Mouse (Mus musculus): ENCODE data around the gene Ticam1.

GRCm38 (mm10) chr17:56300186-56300585 lies 23.6 kb upstream of the Ticam1 start, which contains the start of gene Arrdc5:
- TF ChIP-seq POLR2AphosphoS2 (IDR thresholded peaks at IDR 0.05; ENCODE audit: low read depth, low read length) (no peak), IRF4 (IDR thresholded peaks at IDR 0.05; ENCODE audit: low read depth, low read length) (no peak), SIN3A (IDR thresholded peaks at IDR 0.05; ENCODE audit: low read length) (no peak), POLR2A (IDR thresholded peaks at IDR 0.05; ENCODE audit: low read depth, low read length) (no peak), CTCF (conservative IDR thresholded peaks at IDR 0.05 in 1 of 2, IDR thresholded peaks at IDR 0.05 in 1 of 2; ENCODE audit: low read depth in 2 of 2, low read length in 2 of 2) (no peak), TBP (conservative IDR thresholded peaks at IDR 0.05; ENCODE audit: low read depth, low read length) (no peak), PAX5 (IDR thresholded peaks at IDR 0.05; ENCODE audit: low read length) (no peak), NELFE (IDR thresholded peaks at IDR 0.05; ENCODE audit: low read depth, low read length) (no peak), MAFK (IDR thresholded peaks at IDR 0.05; ENCODE audit: insufficient replicate concordance, low read length) (no peak), CHD2 (IDR thresholded peaks at IDR 0.05; ENCODE audit: low read length) (no peak), HCFC1 (IDR thresholded peaks at IDR 0.05; ENCODE audit: low read depth, low read length) (no peak)

All from CH12.LX (cell line).